ENCODE assay signal across 11 mouse cellular contexts in genomic region chr17:43953535-43953918, GRCm38 (mm10).
DNase-seq lines count a peak whose midpoint lies in the region; ATAC-seq and TF ChIP-seq lines count a peak whose summit lies in the region.
"Had no signal": no experiment of that assay in that cellular context is flagged by ENCODE, and none has a peak within 500 bp of the region (broad histone marks: within the 10 kb centered on the region; RNA-seq: fewer than 3 reads in every experiment).

No protein-coding gene starts in this region.

- H3K27me3 ChIP-seq in heart, embryonic 10.5 days (ENCODE audit: insufficient read depth, poor library complexity, severe bottlenecking): no peaks in the 10 kb centered on the region
- no peaks in the 10 kb centered on the region for H3K27me3 ChIP-seq in lung, embryonic 14.5 days (ENCODE audit: insufficient read depth, low read length)
- no peaks in the 10 kb centered on the region for H3K27me3 ChIP-seq in hindbrain, embryonic 14.5 days (ENCODE audit: control insufficient read depth, insufficient read depth, low read length)
- no peaks in the 10 kb centered on the region for H3K27me3 ChIP-seq in neural tube, embryonic 15.5 days (replicated peaks)
- no peaks in the 10 kb centered on the region for H3K27me3 ChIP-seq in kidney, embryonic 16.5 days (ENCODE audit: insufficient read depth, low read length)

- no peak for DNase-seq in heart, embryonic 10.5 days (ENCODE audit: low spot score)
- no peak for DNase-seq in heart, adult 9 months (ENCODE audit: low spot score in 2 of 2)
- DNase-seq in lung, embryonic 14.5 days: no peak
- DNase-seq in lung, postnatal 14 days: no peak
- DNase-seq in hindbrain, embryonic 14.5 days (ENCODE audit: low spot score): peak; percentile 48
- no peak for DNase-seq in kidney, postnatal 10 days
- DNase-seq: kidney, adult 9 months; thymus, postnatal 25 days had no signal

- peaks cover 16% of the 10 kb centered on the region for H3K4me1 ChIP-seq in heart, embryonic 10.5 days
- no peaks in the 10 kb centered on the region for H3K4me1 ChIP-seq in lung, embryonic 14.5 days (ENCODE audit: insufficient read depth)
- H3K4me1 ChIP-seq in hindbrain, embryonic 14.5 days (replicated peaks; ENCODE audit: control insufficient read depth, insufficient read depth, low read length): peaks cover 19% of the 10 kb centered on the region; the same call in 1 of the 2 replicates
- H3K4me1 ChIP-seq in neural tube, embryonic 15.5 days: peaks cover 17% of the 10 kb centered on the region
- no peaks in the 10 kb centered on the region for H3K4me1 ChIP-seq in kidney, embryonic 16.5 days (ENCODE audit: insufficient read depth, low read length)

- WGBS in heart, embryonic 10.5 days: 86% methylated on average over 10 of the region's 10 CpGs
- 86% methylated on average over 10 of the region's 10 CpGs for WGBS in lung, embryonic 14.5 days
- WGBS in hindbrain, embryonic 14.5 days: 35% methylated on average over 10 of the region's 10 CpGs
- WGBS in neural tube, embryonic 15.5 days: 52% methylated on average over 10 of the region's 10 CpGs
- WGBS in kidney, embryonic 16.5 days: 84% methylated on average over 10 of the region's 10 CpGs

- H3K9ac ChIP-seq in lung, embryonic 14.5 days: no peak overlapping the region
- H3K9ac ChIP-seq in hindbrain, embryonic 14.5 days: peak overlapping the region; percentile 68
- H3K9ac ChIP-seq in neural tube, embryonic 15.5 days (replicated peaks): peak overlapping the region; percentile 46
- H3K9ac ChIP-seq in kidney, embryonic 16.5 days (replicated peaks; ENCODE audit: low read length): no peak overlapping the region

- peak overlapping the region; percentile 74; the same call in 1 of the 2 replicates for H3K27ac ChIP-seq in heart, embryonic 10.5 days
- no peak overlapping the region for H3K27ac ChIP-seq in lung, embryonic 14.5 days (ENCODE audit: low read depth)
- H3K27ac ChIP-seq in hindbrain, embryonic 14.5 days: peak overlapping the region; percentile 89
- H3K27ac ChIP-seq in neural tube, embryonic 15.5 days (replicated peaks): peak overlapping the region; percentile 87
- H3K27ac ChIP-seq in kidney, embryonic 16.5 days (ENCODE audit: low read length): no peak overlapping the region
- H3K27ac ChIP-seq: macrophage had no signal

- no peaks in the 10 kb centered on the region for H3K9me3 ChIP-seq in heart, embryonic 10.5 days
- no peaks in the 10 kb centered on the region for H3K9me3 ChIP-seq in lung, embryonic 14.5 days (ENCODE audit: low read depth, low read length)
- H3K9me3 ChIP-seq in hindbrain, embryonic 14.5 days (ENCODE audit: control insufficient read depth, low read length): no peaks in the 10 kb centered on the region
- H3K9me3 ChIP-seq in neural tube, embryonic 15.5 days (replicated peaks): no peaks in the 10 kb centered on the region
- H3K9me3 ChIP-seq in kidney, embryonic 16.5 days (ENCODE audit: low read length): no peaks in the 10 kb centered on the region

- peak overlapping the region; percentile 34 for H3K4me2 ChIP-seq in lung, embryonic 14.5 days
- peak overlapping the region; percentile 61 for H3K4me2 ChIP-seq in hindbrain, embryonic 14.5 days (replicated peaks)
- H3K4me2 ChIP-seq in neural tube, embryonic 15.5 days: peak overlapping the region; percentile 55
- H3K4me2 ChIP-seq in kidney, embryonic 16.5 days (replicated peaks; ENCODE audit: low read depth, low read length): no peak overlapping the region

- ATAC-seq in lung, embryonic 14.5 days (ENCODE audit: insufficient read depth): no peak
- ATAC-seq in hindbrain, embryonic 14.5 days (ENCODE audit: low FRiP score): peak; percentile 49
- peak; percentile 71 for ATAC-seq in neural tube, embryonic 15.5 days (ENCODE audit: low FRiP score)
- no peak for ATAC-seq in kidney, embryonic 16.5 days (ENCODE audit: low FRiP score, low TSS enrichment)

- H3K36me3 ChIP-seq in heart, embryonic 10.5 days: no peaks in the 10 kb centered on the region
- H3K36me3 ChIP-seq in lung, embryonic 14.5 days (ENCODE audit: insufficient read depth): no peaks in the 10 kb centered on the region
- no peaks in the 10 kb centered on the region for H3K36me3 ChIP-seq in hindbrain, embryonic 14.5 days (replicated peaks; ENCODE audit: control insufficient read depth, insufficient read depth)
- H3K36me3 ChIP-seq in neural tube, embryonic 15.5 days: no peaks in the 10 kb centered on the region
- H3K36me3 ChIP-seq in kidney, embryonic 16.5 days (ENCODE audit: insufficient read depth, low read length): no peaks in the 10 kb centered on the region

- no peak for TF ChIP-seq CTCF in lung, embryonic 14.5 days (IDR thresholded peaks at IDR 0.05; ENCODE audit: low read depth)

- no peak overlapping the region for H3K4me3 ChIP-seq in heart, embryonic 10.5 days
- H3K4me3 ChIP-seq in lung, embryonic 14.5 days (ENCODE audit: low read depth, low read length): no peak overlapping the region
- H3K4me3 ChIP-seq in hindbrain, embryonic 14.5 days (replicated peaks; ENCODE audit: low read length): peak overlapping the region; percentile 43
- H3K4me3 ChIP-seq in neural tube, embryonic 15.5 days (replicated peaks): peak overlapping the region; percentile 46
- H3K4me3 ChIP-seq in kidney, embryonic 16.5 days (ENCODE audit: low read length): no peak overlapping the region

Comparison
In these comparisons a context has a peak if more than half of its experiments do, and no peak if none do; other contexts are left out.
1. H3K27ac ChIP-seq: peak in heart, embryonic 10.5 days (single experiment), hindbrain, embryonic 14.5 days (single experiment) and neural tube, embryonic 15.5 days (single experiment); none in lung, embryonic 14.5 days (single experiment) and kidney, embryonic 16.5 days (single experiment).
2. H3K4me3 ChIP-seq: peak in hindbrain, embryonic 14.5 days (single experiment) and neural tube, embryonic 15.5 days (single experiment); none in heart, embryonic 10.5 days (single experiment), lung, embryonic 14.5 days (single experiment) and kidney, embryonic 16.5 days (single experiment).
3. ATAC-seq: peak in hindbrain, embryonic 14.5 days (single experiment) and neural tube, embryonic 15.5 days (single experiment); none in lung, embryonic 14.5 days (single experiment) and kidney, embryonic 16.5 days (single experiment).
4. H3K9ac ChIP-seq: peak in hindbrain, embryonic 14.5 days (single experiment) and neural tube, embryonic 15.5 days (single experiment); none in lung, embryonic 14.5 days (single experiment) and kidney, embryonic 16.5 days (single experiment).